Mouse (Mus musculus): Measurements from ENCODE around the gene Usp2.
"Not testable (repeated sequence)": the region's sequence is repeated elsewhere in the genome, so short reads cannot be mapped to it uniquely, and the experiment has no call there.

Gene Usp2

GRCm38 (mm10) chr9:44088877-44089608 is 22.2 kb downstream of the Usp2 start:
- no peak for DNase-seq (ENCODE audit: low read depth, low spot score)

- DNase-seq (ENCODE audit: low read depth, low spot score), result peak; percentile 66
Observed at GRCm38 (mm10) chr9:44093612-44094503, 27.0 kb downstream of the Usp2 start.

- no peak for DNase-seq (ENCODE audit: low read depth, low spot score)
Observed at GRCm38 (mm10) chr9:44094737-44095136, 27.9 kb downstream of the Usp2 start.

- no peak for DNase-seq (ENCODE audit: low read depth, low spot score)
Observed at GRCm38 (mm10) chr9:44095781-44096180, 29.0 kb downstream of the Usp2 start.

GRCm38 (mm10) chr9:44096536-44096935 is 29.7 kb downstream of the Usp2 start:
- DNase-seq (ENCODE audit: low read depth, low spot score), result peak; percentile 67

GRCm38 (mm10) chr9:44101490-44101889 is 34.7 kb downstream of the Usp2 start, which contains the start of gene Mfrp:
Mfrp (plus strand) TSS chr9:44101729.
- no peak for DNase-seq (ENCODE audit: low read depth, low spot score)

GRCm38 (mm10) chr9:44104881-44105280 is 38.1 kb downstream of the Usp2 start:
- DNase-seq (ENCODE audit: low read depth, low spot score), result no peak

GRCm38 (mm10) chr9:44105781-44106180 is 39.0 kb downstream of the Usp2 start:
- no peak for DNase-seq (ENCODE audit: low read depth, low spot score)

- no peak for DNase-seq (ENCODE audit: low read depth, low spot score)
Observed at GRCm38 (mm10) chr9:44106182-44106581, 39.4 kb downstream of the Usp2 start.

- no peak for DNase-seq (ENCODE audit: low read depth, low spot score)
Observed at GRCm38 (mm10) chr9:44106596-44106995, 39.8 kb downstream of the Usp2 start.

- DNase-seq (ENCODE audit: low read depth, low spot score), result no peak
Observed at GRCm38 (mm10) chr9:44107110-44107509, 40.3 kb downstream of the Usp2 start, which contains the start of gene C1qtnf5. C1qtnf5 (plus strand) TSS chr9:44107245.

- DNase-seq (ENCODE audit: low read depth, low spot score), result peak; percentile 69
Observed at GRCm38 (mm10) chr9:44107557-44108179, 40.8 kb downstream of the Usp2 start.

- DNase-seq (ENCODE audit: low read depth, low spot score), result no peak
Observed at GRCm38 (mm10) chr9:44108269-44109055, 41.6 kb downstream of the Usp2 start.

- peak; percentile 77 for DNase-seq (ENCODE audit: low read depth, low spot score)
Observed at GRCm38 (mm10) chr9:44109360-44110095, 42.7 kb downstream of the Usp2 start.

- not testable (repeated sequence) for DNase-seq (ENCODE audit: low read depth, low spot score)
Observed at GRCm38 (mm10) chr9:44111909-44112308, 45.1 kb downstream of the Usp2 start.

GRCm38 (mm10) chr9:44113105-44113789 is 46.4 kb downstream of the Usp2 start, which contains the start of the genes Gm49380 and Rnf26:
Gm49380 (minus strand) TSS chr9:44113500.
Rnf26 (minus strand) TSS chr9:44113517.
- DNase-seq (ENCODE audit: low read depth, low spot score), result peak; percentile 99

GRCm38 (mm10) chr9:44114453-44114852 is 47.6 kb downstream of the Usp2 start:
- no peak for DNase-seq (ENCODE audit: low read depth, low spot score)

- DNase-seq (ENCODE audit: low read depth, low spot score), result no peak
Observed at GRCm38 (mm10) chr9:44115599-44115998, 48.8 kb downstream of the Usp2 start.

GRCm38 (mm10) chr9:44116182-44116581 is 49.4 kb downstream of the Usp2 start:
- DNase-seq (ENCODE audit: low read depth, low spot score), result peak; percentile 68

- DNase-seq (ENCODE audit: low read depth, low spot score), result peak; percentile 46
Observed at GRCm38 (mm10) chr9:44119011-44119410, 52.2 kb downstream of the Usp2 start.
